Mouse (Mus musculus) megakaryocyte, embryonic 14.5 days (primary cell): Measurements from ENCODE around the gene Myo15b. TPM values are rescaled to one million over a fixed set of nuclear protein-coding genes. Genes with fewer than 3 reads are reported as not detected.

Experiments used
- H3K27me3 ChIP-seq: replicated peaks from 2 replicates; pipeline ENCODE3; 2012; ENCODE audit warnings: inconsistent platforms
- H3K36me3 ChIP-seq: replicated peaks from 2 replicates; pipeline ENCODE3; 2012; ENCODE audit warnings: low read length, inconsistent platforms, mixed read lengths
- H3K4me1 ChIP-seq: 2 replicates; pipeline ENCODE4 v1.6.1; 2012; ENCODE audit warnings: inconsistent platforms
- H3K4me3 ChIP-seq: replicated peaks from 2 replicates; pipeline ENCODE3; 2012; ENCODE audit warnings: moderate library complexity, mild to moderate bottlenecking, inconsistent platforms
- H3K9me3 ChIP-seq: 2 replicates; pipeline ENCODE4 v1.6.1; 2012; ENCODE audit warnings: inconsistent platforms
- FLI1 ChIP-seq: IDR thresholded peaks from 2 replicates; pipeline ENCODE4 v1.6.1; 2012; ENCODE audit warnings: low read length, inconsistent platforms, mixed read lengths
- GATA1 ChIP-seq: IDR thresholded peaks from 3 replicates; pipeline ENCODE4 v1.6.1; 2012; ENCODE audit warnings: mixed read lengths, low read length, inconsistent platforms, borderline replicate concordance
- polyA plus RNA-seq: library from polyadenylated mRNA; stranded (reverse); fragments of >175 nt; gene quantifications from 2 replicates; pipeline ENCODE4 v1.2.3, GENCODE M21; 2012; ENCODE audit warnings: low replicate concordance; ENCODE audit not compliant: insufficient read depth

Gene Myo15b
- polyA plus RNA-seq, 1 experiment = 0.48 TPM

- Histone ChIP-seq H3K36me3 (no peaks in the 10 kb centered on the region), H3K4me3 (peak overlapping the region; percentile 88), H3K4me1 (peaks cover 21% of the 10 kb centered on the region), H3K27me3 (peaks cover 86% of the 10 kb centered on the region), H3K9me3 (peaks cover 9% of the 10 kb centered on the region)
- TF ChIP-seq GATA1 = no peak
- TF ChIP-seq FLI1 = no peak
Observed at GRCm38 (mm10) chr11:115859143-115859945, 1.1 kb downstream of the Myo15b start.

DNA sequence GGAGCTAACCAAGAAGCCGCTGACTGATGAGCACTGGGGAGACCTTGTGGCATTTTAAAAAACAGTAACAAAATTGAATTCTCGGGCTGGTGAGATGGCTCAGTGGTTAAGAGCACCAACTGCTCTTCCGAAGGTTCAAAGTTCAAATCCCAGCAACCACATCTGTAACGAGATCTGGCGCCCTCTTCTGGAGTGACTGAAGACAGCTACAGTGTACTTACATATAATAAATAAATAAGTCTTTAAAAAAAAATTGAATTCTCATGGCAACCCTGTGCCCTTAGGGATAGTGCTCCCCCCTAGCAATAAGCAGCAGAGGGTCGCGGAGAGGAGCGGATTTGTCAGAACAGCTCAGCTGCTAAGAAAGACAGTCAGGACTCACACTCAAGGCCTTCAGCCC is 5.7 kb downstream of the Myo15b start:
- Histone ChIP-seq H3K4me3 (no peak overlapping the region), H3K9me3 (no peaks in the 10 kb centered on the region), H3K27me3 (peaks cover 88% of the 10 kb centered on the region), H3K4me1 (peaks cover 21% of the 10 kb centered on the region), H3K36me3 (no peaks in the 10 kb centered on the region)
- TF ChIP-seq GATA1 (no peak), FLI1 (no peak)

GRCm38 (mm10) chr11:115869393-115869792 is 11.2 kb downstream of the Myo15b start:
- TF ChIP-seq FLI1 (no peak), GATA1 (no peak)
- H3K27me3 ChIP-seq = peaks cover 90% of the 10 kb centered on the region
- H3K4me1 ChIP-seq = peaks cover 22% of the 10 kb centered on the region
- H3K36me3 ChIP-seq = no peaks in the 10 kb centered on the region
- H3K9me3 ChIP-seq = no peaks in the 10 kb centered on the region
- H3K4me3 ChIP-seq = peak overlapping the region; percentile 31

GRCm38 (mm10) chr11:115872437-115872836 is 14.2 kb downstream of the Myo15b start:
- no peaks in the 10 kb centered on the region; the same call in 1 of the 2 replicates for H3K9me3 ChIP-seq
- TF ChIP-seq FLI1 = no peak
- TF ChIP-seq GATA1 = no peak
- H3K4me3 ChIP-seq = no peak overlapping the region
- peaks cover 25% of the 10 kb centered on the region for H3K4me1 ChIP-seq
- H3K36me3 ChIP-seq = no peaks in the 10 kb centered on the region
- peaks cover 89% of the 10 kb centered on the region for H3K27me3 ChIP-seq

GRCm38 (mm10) chr11:115875935-115876334 is 17.7 kb downstream of the Myo15b start:
- no peaks in the 10 kb centered on the region; the same call in 1 of the 2 replicates for H3K9me3 ChIP-seq
- H3K4me1 ChIP-seq = peaks cover 22% of the 10 kb centered on the region
- peaks cover 90% of the 10 kb centered on the region for H3K27me3 ChIP-seq
- H3K36me3 ChIP-seq = no peaks in the 10 kb centered on the region
- no peak overlapping the region for H3K4me3 ChIP-seq
- TF ChIP-seq FLI1 = no peak
- TF ChIP-seq GATA1 = no peak

DNA sequence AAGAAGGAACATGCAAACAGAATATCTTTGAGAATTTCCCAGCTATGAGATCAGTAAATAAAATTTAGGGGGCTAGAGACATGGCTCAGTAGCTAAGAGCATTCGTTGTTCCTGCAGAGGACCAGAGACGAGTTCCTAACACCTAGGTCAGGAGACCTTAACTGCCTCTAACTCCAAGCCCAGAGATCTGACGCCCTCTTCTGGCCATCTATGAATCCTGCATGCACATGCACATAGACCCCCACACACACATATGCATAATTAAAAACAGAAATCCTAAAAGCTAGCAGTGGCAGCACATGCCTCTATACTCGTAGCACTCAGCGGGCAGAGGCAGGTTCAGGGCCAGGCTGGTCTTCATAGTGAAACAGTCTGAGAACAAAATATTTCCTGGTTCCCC is 18.2 kb downstream of the Myo15b start:
- Histone ChIP-seq H3K4me1 (peaks cover 22% of the 10 kb centered on the region), H3K4me3 (no peak overlapping the region), H3K27me3 (peaks cover 90% of the 10 kb centered on the region), H3K9me3 (no peaks in the 10 kb centered on the region; the same call in 1 of the 2 replicates), H3K36me3 (no peaks in the 10 kb centered on the region)
- TF ChIP-seq GATA1 (no peak), FLI1 (no peak)

GRCm38 (mm10) chr11:115877174-115877755 is 19.1 kb downstream of the Myo15b start:
- no peak for TF ChIP-seq FLI1
- TF ChIP-seq GATA1 = no peak
- H3K9me3 ChIP-seq = no peaks in the 10 kb centered on the region; the same call in 1 of the 2 replicates
- no peaks in the 10 kb centered on the region for H3K36me3 ChIP-seq
- peaks cover 90% of the 10 kb centered on the region for H3K27me3 ChIP-seq
- H3K4me1 ChIP-seq = peaks cover 22% of the 10 kb centered on the region
- H3K4me3 ChIP-seq = peak overlapping the region; percentile 38

- TF ChIP-seq FLI1 = no peak
- TF ChIP-seq GATA1 = no peak
- H3K27me3 ChIP-seq = peaks cover 89% of the 10 kb centered on the region
- no peak overlapping the region for H3K4me3 ChIP-seq
- no peaks in the 10 kb centered on the region for H3K36me3 ChIP-seq
- H3K4me1 ChIP-seq = peaks cover 19% of the 10 kb centered on the region
- H3K9me3 ChIP-seq = no peaks in the 10 kb centered on the region; the same call in 1 of the 2 replicates
Observed at GRCm38 (mm10) chr11:115878071-115878470, 19.9 kb downstream of the Myo15b start.

DNA sequence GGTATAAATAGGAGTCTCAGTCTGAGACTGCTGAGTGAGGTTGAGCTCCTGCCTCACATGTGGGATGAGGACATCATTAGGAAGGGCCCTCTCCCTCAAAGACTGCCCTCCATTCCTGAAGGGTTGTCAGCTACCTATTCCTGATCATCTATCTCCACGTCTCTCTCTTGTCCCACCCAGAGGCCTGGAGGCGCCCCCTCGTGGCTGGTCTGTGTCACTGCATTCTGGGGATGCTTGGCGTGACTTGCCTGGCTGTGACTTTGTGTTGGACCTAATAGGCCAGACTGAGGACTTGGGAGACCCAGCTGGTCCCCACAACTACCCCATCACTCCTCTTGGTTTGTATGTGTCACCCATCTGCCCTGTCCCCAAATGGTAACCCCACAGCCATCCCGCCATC is 22.8 kb downstream of the Myo15b start:
- no peak for TF ChIP-seq FLI1
- TF ChIP-seq GATA1 = no peak
- H3K4me3 ChIP-seq = no peak overlapping the region
- no peaks in the 10 kb centered on the region for H3K36me3 ChIP-seq
- H3K4me1 ChIP-seq = peaks cover 19% of the 10 kb centered on the region
- peaks cover 89% of the 10 kb centered on the region for H3K27me3 ChIP-seq
- H3K9me3 ChIP-seq = no peaks in the 10 kb centered on the region; the same call in 1 of the 2 replicates

- Histone ChIP-seq H3K36me3 (no peaks in the 10 kb centered on the region), H3K9me3 (no peaks in the 10 kb centered on the region), H3K27me3 (peaks cover 88% of the 10 kb centered on the region), H3K4me1 (peaks cover 12% of the 10 kb centered on the region), H3K4me3 (no peak overlapping the region)
- TF ChIP-seq GATA1 (no peak), FLI1 (no peak)
Observed at GRCm38 (mm10) chr11:115883251-115883650, 25.0 kb downstream of the Myo15b start.
